Comparison of ENCODE assay signal across 15 mouse cellular contexts in genomic region chr3:50709415-50709989, GRCm38 (mm10).
DNase-seq lines count a peak whose midpoint lies in the region; ATAC-seq lines count a peak whose summit lies in the region.
"Had no signal": no experiment of that assay in that cellular context is flagged by ENCODE, and none has a peak within 500 bp of the region (broad histone marks: within the 10 kb centered on the region; RNA-seq: fewer than 3 reads in every experiment).

No protein-coding gene starts in this region.

- no peak overlapping the region for H3K4me3 ChIP-seq in forebrain, embryonic 11.5 days (ENCODE audit: low read depth, low read length)
- H3K4me3 ChIP-seq in neural tube, embryonic 15.5 days (replicated peaks) = no peak overlapping the region
- no peak overlapping the region for H3K4me3 ChIP-seq in kidney, embryonic 14.5 days (ENCODE audit: low read length)
- H3K4me3 ChIP-seq: myocyte had no signal

- H3K27me3 ChIP-seq in forebrain, embryonic 11.5 days (ENCODE audit: control insufficient read depth, insufficient read depth, low read length) = no peaks in the 10 kb centered on the region
- H3K27me3 ChIP-seq in neural tube, embryonic 15.5 days (replicated peaks) = no peaks in the 10 kb centered on the region
- no peaks in the 10 kb centered on the region for H3K27me3 ChIP-seq in kidney, embryonic 14.5 days (ENCODE audit: control insufficient read depth, insufficient read depth, low read length)
- H3K27me3 ChIP-seq: CH12.LX had no signal

- WGBS in forebrain, embryonic 11.5 days = 10% methylated on average over 12 of the region's 12 CpGs
- 22% methylated on average over 12 of the region's 12 CpGs for WGBS in neural tube, embryonic 15.5 days
- 42% methylated on average over 12 of the region's 12 CpGs for WGBS in kidney, embryonic 14.5 days

- H3K9me3 ChIP-seq in forebrain, embryonic 11.5 days (ENCODE audit: control insufficient read depth, low read length) = no peaks in the 10 kb centered on the region
- no peaks in the 10 kb centered on the region for H3K9me3 ChIP-seq in neural tube, embryonic 15.5 days (replicated peaks)
- no peaks in the 10 kb centered on the region for H3K9me3 ChIP-seq in kidney, embryonic 14.5 days (ENCODE audit: control insufficient read depth, low read length)

- H3K9ac ChIP-seq in forebrain, embryonic 11.5 days (ENCODE audit: low read length) = no peak overlapping the region
- no peak overlapping the region for H3K9ac ChIP-seq in neural tube, embryonic 15.5 days (replicated peaks)
- H3K9ac ChIP-seq in kidney, embryonic 14.5 days (ENCODE audit: low read depth, low read length) = no peak overlapping the region

- no peak overlapping the region for H3K27ac ChIP-seq in forebrain, embryonic 11.5 days (ENCODE audit: low read depth, low read length)
- no peak overlapping the region for H3K27ac ChIP-seq in neural tube, embryonic 15.5 days (replicated peaks)
- H3K27ac ChIP-seq in kidney, embryonic 14.5 days (ENCODE audit: low read depth, low read length) = no peak overlapping the region

- H3K4me2 ChIP-seq in forebrain, embryonic 11.5 days (ENCODE audit: low read depth, low read length, severe bottlenecking) = no peak overlapping the region
- H3K4me2 ChIP-seq in neural tube, embryonic 15.5 days = 0 out of 2 replicates have a peak overlapping the region, but pooled peaks have one; percentile 5
- H3K4me2 ChIP-seq in kidney, embryonic 14.5 days (replicated peaks; ENCODE audit: low read depth, low read length) = no peak overlapping the region

- no peaks in the 10 kb centered on the region for H3K36me3 ChIP-seq in forebrain, embryonic 11.5 days (ENCODE audit: control insufficient read depth, insufficient read depth, low read length)
- H3K36me3 ChIP-seq in neural tube, embryonic 15.5 days = no peaks in the 10 kb centered on the region
- H3K36me3 ChIP-seq in kidney, embryonic 14.5 days (ENCODE audit: control insufficient read depth, insufficient read depth, low read length) = no peaks in the 10 kb centered on the region

- ATAC-seq in forebrain, embryonic 11.5 days (replicated peaks; ENCODE audit: low FRiP score) = peak; percentile 76; the same call in 1 of the 2 replicates
- no peak for ATAC-seq in neural tube, embryonic 15.5 days (ENCODE audit: low FRiP score)
- ATAC-seq in kidney, embryonic 14.5 days (ENCODE audit: low FRiP score, low TSS enrichment) = no peak

- peak; percentile 15 for DNase-seq in ovary, postnatal 36 days (ENCODE audit: low spot score)
- no peak for DNase-seq in ovary, adult 18-20 months (ENCODE audit: low spot score)
- DNase-seq in forebrain, embryonic 11.5 days (ENCODE audit: low spot score) = peak; percentile 48
- DNase-seq in mesoderm, embryonic 11.5 days (ENCODE audit: low read depth, low spot score) = peak; percentile 34
- no peak for DNase-seq in urinary bladder, adult 18-20 months (ENCODE audit: low spot score in 2 of 2)
- no peak for DNase-seq in cerebellum, adult 11-12 months
- DNase-seq: gastrocnemius, postnatal 10 days; heart, postnatal 36 days; kidney, postnatal 25 days; lung, adult 2 months; spleen, adult 18-20 months had no signal

- peaks cover 3% of the 10 kb centered on the region; the same call in 1 of the 2 replicates for H3K4me1 ChIP-seq in forebrain, embryonic 11.5 days (replicated peaks; ENCODE audit: control insufficient read depth, insufficient read depth, low read length)
- peaks cover 5% of the 10 kb centered on the region; the same call in 1 of the 2 replicates for H3K4me1 ChIP-seq in neural tube, embryonic 15.5 days
- no peaks in the 10 kb centered on the region for H3K4me1 ChIP-seq in kidney, embryonic 14.5 days (ENCODE audit: control insufficient read depth, insufficient read depth, low read length)

Comparison
In these comparisons a context has a peak if more than half of its experiments do, and no peak if none do; other contexts are left out.
1. DNase-seq: peak in ovary, postnatal 36 days (single experiment), forebrain, embryonic 11.5 days (single experiment) and mesoderm, embryonic 11.5 days (single experiment); none in ovary, adult 18-20 months (single experiment), urinary bladder, adult 18-20 months (0 of 2) and cerebellum, adult 11-12 months (single experiment).